Mouse (Mus musculus) CH12.LX (cell line): ENCODE data around the gene Gnai2. TPM values are rescaled to one million over a fixed set of nuclear protein-coding genes. Genes with fewer than 3 reads are reported as not detected.

Experiments
- DNase-seq: peaks from one replicate; pipeline ENCODE4 v3.0.0-alpha.2; 2013; ENCODE audit errors: extremely low read depth
- H3K27ac ChIP-seq: 2 replicates; pipeline ENCODE4 v1.5.1; 2012; ENCODE audit warnings: low read depth, mild to moderate bottlenecking, control low read depth, moderate library complexity; ENCODE audit not compliant: insufficient read depth
- H3K27me3 ChIP-seq: replicated peaks from 2 replicates; pipeline ENCODE3; 2012; ENCODE audit warnings: inconsistent platforms
- H3K36me3 ChIP-seq, 2 experiments: replicated peaks in 1 of 2; 2 replicates each; pipeline versions ENCODE3 to v1.6.1; 2012; ENCODE audit warnings: inconsistent platforms in 1 of 2, low read length in 1 of 2, mild to moderate bottlenecking in 1 of 2, mixed read lengths in 1 of 2, moderate library complexity in 1 of 2; ENCODE audit not compliant: control insufficient read depth in 1 of 2, insufficient read depth in 1 of 2
- H3K4me1 ChIP-seq, 2 experiments: 2 replicates each; pipeline ENCODE4 v1.6.1; 2012; ENCODE audit warnings: inconsistent platforms in 1 of 2, moderate library complexity in 1 of 2; ENCODE audit not compliant: insufficient read depth in 2 of 2, control insufficient read depth in 1 of 2
- H3K4me2 ChIP-seq: 2 replicates; pipeline ENCODE4 v1.6.1; 2012; ENCODE audit warnings: low read depth, mild to moderate bottlenecking, control low read depth; ENCODE audit not compliant: poor library complexity, insufficient read depth, severe bottlenecking
- H3K4me3 ChIP-seq, 3 experiments: fragments of 150-350 bp in 1 of 3; sonication (generic) in 1 of 3; replicated peaks in 1 of 3; 2 replicates each; pipeline versions ENCODE3 to v1.5.1; 2011 to 2012; ENCODE audit warnings: low read depth in 2 of 3, low read length in 2 of 3, mild to moderate bottlenecking in 2 of 3, moderate library complexity in 2 of 3, control low read depth in 1 of 3, improper control_type of control experiment in 1 of 3, inconsistent platforms in 1 of 3, mixed read lengths in 1 of 3; ENCODE audit not compliant: poor library complexity in 1 of 3
- H3K79me2 ChIP-seq: replicated peaks from 2 replicates; pipeline ENCODE4 v1.6.1; 2012; ENCODE audit warnings: mild to moderate bottlenecking, moderate library complexity; ENCODE audit not compliant: control insufficient read depth, poor library complexity, insufficient read depth, severe bottlenecking; ENCODE audit errors: extremely low read depth
- H3K9ac ChIP-seq: 2 replicates; pipeline ENCODE4 v1.6.1; 2012; ENCODE audit warnings: low read depth, mild to moderate bottlenecking, control low read depth, moderate library complexity; ENCODE audit not compliant: insufficient read depth
- H3K9me3 ChIP-seq: replicated peaks from 2 replicates; pipeline ENCODE3; 2012; ENCODE audit warnings: low read length, inconsistent platforms, mixed read lengths
- BHLHE40 ChIP-seq: IDR thresholded peaks from 2 replicates; pipeline ENCODE4 v1.6.1; 2011; ENCODE audit warnings: mild to moderate bottlenecking, low read depth, low read length, improper control_type of control experiment
- CHD1 ChIP-seq: IDR thresholded peaks from 2 replicates; pipeline ENCODE4 v1.6.1; 2012; ENCODE audit warnings: low read depth, low read length, improper control_type of control experiment, inconsistent platforms
- CTCF ChIP-seq, 2 experiments: IDR thresholded peaks in 1 of 2; conservative IDR thresholded peaks in 1 of 2; 2 replicates each; pipeline ENCODE4 v1.5.1; 2011 to 2012; ENCODE audit warnings: low read depth in 2 of 2, low read length in 2 of 2, improper control_type of control experiment in 1 of 2, inconsistent platforms in 1 of 2, mild to moderate bottlenecking in 1 of 2, moderate library complexity in 1 of 2
- ELF1 ChIP-seq: IDR thresholded peaks from 2 replicates; pipeline ENCODE4 v1.6.1; 2014; ENCODE audit warnings: low read depth, mild to moderate bottlenecking, inconsistent platforms, low read length, improper control_type of control experiment
- EP300 ChIP-seq: IDR thresholded peaks from 2 replicates; pipeline ENCODE4 v1.6.1; 2011; ENCODE audit warnings: low read length, improper control_type of control experiment
- ETS1 ChIP-seq: conservative IDR thresholded peaks from 2 replicates; pipeline ENCODE4 v1.6.1; 2012; ENCODE audit warnings: low read depth, mild to moderate bottlenecking, inconsistent platforms, low read length, improper control_type of control experiment, moderate library complexity
- GABPA ChIP-seq: IDR thresholded peaks from 2 replicates; pipeline ENCODE4 v1.6.1; 2012; ENCODE audit warnings: low read depth, low read length, improper control_type of control experiment, inconsistent platforms; ENCODE audit not compliant: insufficient replicate concordance
- HCFC1 ChIP-seq: IDR thresholded peaks from 2 replicates; pipeline ENCODE4 v1.6.1; 2012; ENCODE audit warnings: low read depth, mild to moderate bottlenecking, inconsistent platforms, low read length, improper control_type of control experiment
- IRF4 ChIP-seq: IDR thresholded peaks from 2 replicates; pipeline ENCODE4 v1.6.1; 2014; ENCODE audit warnings: low read depth, mild to moderate bottlenecking, inconsistent platforms, low read length, improper control_type of control experiment
- JUN ChIP-seq: IDR thresholded peaks from 2 replicates; pipeline ENCODE4 v1.6.1; 2011; ENCODE audit warnings: low read depth, mild to moderate bottlenecking, low read length, improper control_type of control experiment, moderate library complexity; ENCODE audit not compliant: insufficient read depth
- JUND ChIP-seq: conservative IDR thresholded peaks from 2 replicates; pipeline ENCODE4 v1.6.1; 2011; ENCODE audit warnings: low read depth, low read length, improper control_type of control experiment
- MAFK ChIP-seq: IDR thresholded peaks from 2 replicates; pipeline ENCODE4 v1.6.1; 2011; ENCODE audit warnings: low read length, improper control_type of control experiment; ENCODE audit not compliant: insufficient replicate concordance
- MXI1 ChIP-seq: IDR thresholded peaks from 2 replicates; pipeline ENCODE4 v1.6.1; 2011; ENCODE audit warnings: mild to moderate bottlenecking, low read depth, low read length, improper control_type of control experiment
- MYC ChIP-seq: IDR thresholded peaks from 2 replicates; pipeline ENCODE4 v1.6.1; 2011; ENCODE audit warnings: low read depth, mild to moderate bottlenecking, improper control_type of control experiment, low read length
- NELFE ChIP-seq: IDR thresholded peaks from 2 replicates; pipeline ENCODE4 v1.6.1; 2011; ENCODE audit warnings: low read depth, low read length, improper control_type of control experiment
- NRF1 ChIP-seq: IDR thresholded peaks from 2 replicates; pipeline ENCODE4 v1.6.1; 2014; ENCODE audit warnings: low read depth, mild to moderate bottlenecking, inconsistent platforms, low read length, improper control_type of control experiment, moderate library complexity
- POLR2A ChIP-seq: IDR thresholded peaks from 2 replicates; pipeline ENCODE4 v1.6.1; 2011; ENCODE audit warnings: low read depth, mild to moderate bottlenecking, improper control_type of control experiment, low read length
- RAD21 ChIP-seq: IDR thresholded peaks from 2 replicates; pipeline ENCODE4 v1.6.1; 2011; ENCODE audit warnings: low read depth, mild to moderate bottlenecking, low read length, improper control_type of control experiment, moderate library complexity
- RCOR1 ChIP-seq: conservative IDR thresholded peaks from 2 replicates; pipeline ENCODE4 v1.6.1; 2012; ENCODE audit warnings: low read depth, mild to moderate bottlenecking, inconsistent platforms, low read length, improper control_type of control experiment
- SIN3A ChIP-seq: IDR thresholded peaks from 2 replicates; pipeline ENCODE4 v1.6.1; 2012; ENCODE audit warnings: low read length, improper control_type of control experiment, inconsistent platforms
- SMC3 ChIP-seq: IDR thresholded peaks from 2 replicates; pipeline ENCODE4 v1.6.1; 2011; ENCODE audit warnings: low read depth, low read length, improper control_type of control experiment
- TBP ChIP-seq: conservative IDR thresholded peaks from 2 replicates; pipeline ENCODE4 v1.6.1; 2011; ENCODE audit warnings: low read depth, low read length, improper control_type of control experiment
- TCF12 ChIP-seq: IDR thresholded peaks from 2 replicates; pipeline ENCODE4 v1.6.1; 2014; ENCODE audit warnings: low read depth, mild to moderate bottlenecking, inconsistent platforms, low read length, improper control_type of control experiment
- ZC3H11A ChIP-seq: IDR thresholded peaks from 2 replicates; pipeline ENCODE4 v1.6.1; 2012; ENCODE audit warnings: low read depth, mild to moderate bottlenecking, inconsistent platforms, low read length, improper control_type of control experiment
- ZMIZ1 ChIP-seq: IDR thresholded peaks from 2 replicates; pipeline ENCODE4 v1.6.1; 2012; ENCODE audit warnings: low read depth, mild to moderate bottlenecking, inconsistent platforms, low read length, improper control_type of control experiment
- dilution Hi-C: fragments of 300-500 bp; cut with MboI; formaldehyde crosslinking; loops from 2 replicates; pipeline ENCODE4 v1.14.3; 2020; ENCODE audit warnings: low sequenced_read_pairs; ENCODE audit not compliant: extremely low pct_unique_long_range_greater_than_20kb, extremely low pct_ligation_motif_present
- in situ Hi-C: fragments of 300-500 bp; cut with MboI; formaldehyde crosslinking; loops from 3 replicates; pipeline ENCODE4 v1.14.3; 2019; ENCODE audit warnings: low sequenced_read_pairs, low pct_ligation_motif_present, low pct_unique_long_range_greater_than_20kb, mixed read lengths
- polyA plus RNA-seq: library from polyadenylated mRNA; unstranded; fragments of >175 nt; gene quantifications from 2 replicates; pipeline ENCODE4 v1.2.1, GENCODE M21; 2012; ENCODE audit warnings: low read depth; ENCODE audit not compliant: insufficient read length
- total RNA-seq, 2 experiments: library from RNA; depleted of rRNA; stranded (reverse); fragments of 300-350 nt in 1 of 2; fragments of >200 nt in 1 of 2; gene quantifications; 2 replicates each; pipeline ENCODE4 v1.2.3; 2012 to 2014

Gnai2 gene
- total and polyA plus RNA-seq, 3 experiments = 86.2 to 262 (median 154) TPM

DNA sequence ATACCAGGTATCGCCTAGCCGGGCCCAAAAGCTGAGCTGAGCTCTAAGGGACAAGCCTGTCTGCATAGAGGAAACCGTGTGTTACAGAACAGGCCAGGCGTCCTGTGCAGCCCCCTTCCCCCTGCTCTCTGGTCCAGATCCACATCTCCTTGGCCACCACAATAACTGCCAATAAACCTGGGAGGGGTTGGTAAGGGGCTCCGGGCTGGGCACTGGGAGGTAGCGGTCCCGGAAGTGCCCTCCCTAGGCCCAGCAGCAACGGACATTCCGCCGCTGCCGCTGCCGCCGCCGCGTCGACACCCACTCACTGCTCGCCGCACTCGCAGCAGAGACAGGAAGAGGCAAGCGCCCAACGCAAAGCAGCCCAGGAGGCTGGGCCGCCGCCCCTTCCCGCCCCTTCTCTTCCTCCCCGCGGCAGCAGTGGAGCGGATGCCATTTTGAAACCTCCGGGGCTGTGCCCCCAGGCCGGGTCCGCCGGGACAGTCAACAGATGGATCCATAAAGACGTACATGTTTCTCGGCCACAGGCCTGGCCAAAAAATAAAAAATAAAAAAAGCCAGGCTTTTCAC, 2.0 kb downstream of the Gnai2 start:
- H3K79me2 ChIP-seq = peaks cover 62% of the 10 kb centered on the region
- dilution Hi-C loops = no loop called here

DNA sequence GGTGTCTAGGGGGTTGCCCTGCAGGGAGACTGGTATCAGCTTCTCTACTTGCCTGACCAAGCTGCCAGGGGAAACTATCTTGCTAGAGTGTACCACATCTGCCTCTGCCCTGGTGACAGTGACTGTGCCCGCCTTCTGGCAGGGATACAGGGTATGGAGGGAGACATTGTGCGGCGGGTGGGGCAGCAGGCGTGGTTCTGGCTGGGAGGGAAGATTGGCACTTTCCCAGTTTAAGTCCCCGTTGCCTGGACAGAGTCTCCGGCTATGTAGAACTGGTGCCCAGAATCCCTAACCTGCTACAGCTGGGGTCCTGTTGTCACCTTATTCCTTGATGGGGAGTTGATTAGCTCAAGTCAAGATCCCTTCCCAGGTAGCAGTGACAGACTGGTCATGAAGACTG, 2.7 kb downstream of the Gnai2 start:
- Histone ChIP-seq H3K4me2 (peak overlapping the region; percentile 76), H3K27ac (peak overlapping the region; percentile 69; the same call in 1 of the 2 replicates), H3K27me3 (no peaks in the 10 kb centered on the region), H3K36me3 (peaks cover 12 to 37% of the 10 kb centered on the region in 2 experiments), H3K4me3 (peak overlapping the region; percentile 88 to 97 (median 94)), H3K9me3 (no peaks in the 10 kb centered on the region), H3K79me2 (peaks cover 67% of the 10 kb centered on the region), H3K4me1 (peaks cover 23 to 57% of the 10 kb centered on the region in 2 experiments), H3K9ac (peak overlapping the region; percentile 96)
- in situ Hi-C loops = no loop called here
- no peak for TF ChIP-seq MXI1
- no peak for TF ChIP-seq RAD21
- TF ChIP-seq NELFE = no peak
- TF ChIP-seq JUND = no peak
- no peak for TF ChIP-seq SIN3A
- TF ChIP-seq ZMIZ1 = no peak
- TF ChIP-seq NRF1 = no peak
- no peak for TF ChIP-seq ETS1
- no peak for TF ChIP-seq RCOR1
- DNase-seq = no peak
- dilution Hi-C loops = no loop called here

More for the DNA sequence above, 2.0 kb downstream of the Gnai2 start:
- TF ChIP-seq JUN = no peak
- no peak for TF ChIP-seq ETS1
- TF ChIP-seq ELF1 = peak; percentile 92
- TF ChIP-seq HCFC1 = peak; percentile 68
- peak; percentile 62 for TF ChIP-seq MXI1
- TF ChIP-seq MAFK = no peak
- no peak for TF ChIP-seq MYC
- peak; percentile 85 for TF ChIP-seq POLR2A
- TF ChIP-seq ZMIZ1 = peak; percentile 38
- TF ChIP-seq TBP = peak; percentile 55; the same call in 1 of the 2 replicates
- no peak for TF ChIP-seq SMC3
- TF ChIP-seq TCF12 = peak; percentile 83
- TF ChIP-seq CTCF (conservative IDR thresholded peaks at IDR 0.05 in 1 of 2, IDR thresholded peaks at IDR 0.05 in 1 of 2; ENCODE audit: low read depth in 2 of 2, low read length in 2 of 2) = no peak
- no peak for TF ChIP-seq RAD21
- TF ChIP-seq NRF1 = peak; percentile 41
- no peak for TF ChIP-seq ZC3H11A
- no peak for TF ChIP-seq GABPA
- no peak for TF ChIP-seq BHLHE40
- no peak for TF ChIP-seq EP300
- peak; percentile 68 for TF ChIP-seq NELFE
- no peak for TF ChIP-seq CHD1
- TF ChIP-seq IRF4 = peak; percentile 22; the same call in 1 of the 2 replicates
- peak; percentile 7; the same call in 1 of the 2 replicates for TF ChIP-seq SIN3A
- no peaks in the 10 kb centered on the region for H3K27me3 ChIP-seq
- in situ Hi-C loops = no loop called here
- H3K9me3 ChIP-seq = no peaks in the 10 kb centered on the region
- DNase-seq = peak; percentile 82
- H3K27ac ChIP-seq = peak overlapping the region; percentile 70; the same call in 1 of the 2 replicates
- peaks cover 17 to 50% of the 10 kb centered on the region in 2 experiments for H3K4me1 ChIP-seq
- H3K9ac ChIP-seq = peak overlapping the region; percentile 96
- H3K4me2 ChIP-seq = peak overlapping the region; percentile 76
- H3K4me3 ChIP-seq = peak overlapping the region; percentile 88 to 97 (median 94)
- H3K36me3 ChIP-seq = peaks cover 6 to 30% of the 10 kb centered on the region in 2 experiments
